In the genomic region with DNA sequence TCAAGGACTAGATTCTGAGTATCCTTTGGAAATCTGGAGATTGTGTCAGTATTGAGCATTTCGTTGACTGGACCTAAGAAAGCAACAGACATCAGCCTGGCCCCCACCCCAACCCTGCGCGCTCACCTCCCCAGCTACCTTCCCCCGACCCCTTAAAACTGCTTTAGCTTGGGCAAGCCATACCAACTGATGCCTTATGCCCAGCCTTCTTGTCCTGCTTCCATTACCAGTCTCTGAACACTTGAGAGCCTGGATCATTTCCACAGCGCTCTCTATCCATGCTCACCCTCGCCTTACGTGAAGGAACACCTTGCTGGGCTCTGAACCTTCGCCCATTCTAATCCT, we compare ENCODE assay signal across 19 mouse cellular contexts.
"Had no signal": no experiment of that assay in that cellular context is flagged by ENCODE, and none has a peak within 500 bp of the region (broad histone marks: within the 10 kb centered on the region; RNA-seq: fewer than 3 reads in every experiment).

No protein-coding gene starts in this region.

- H3K27ac ChIP-seq: heart, embryonic 13.5 days; heart, embryonic 15.5 days; hindbrain, embryonic 13.5 days; hindbrain, embryonic 15.5 days; hindbrain, postnatal 0 days; kidney, embryonic 15.5 days; kidney, postnatal 0 days; layer of hippocampus, adult 2 months; limb, embryonic 15.5 days; liver, embryonic 12.5 days; liver, embryonic 14.5 days had no signal

- H3K9me3 ChIP-seq: heart, embryonic 13.5 days; heart, embryonic 15.5 days; hindbrain, embryonic 13.5 days; hindbrain, embryonic 15.5 days; kidney, embryonic 15.5 days; limb, embryonic 15.5 days; liver, embryonic 12.5 days had no signal

- H3K36me3 ChIP-seq: heart, embryonic 13.5 days; heart, embryonic 15.5 days; hindbrain, embryonic 13.5 days; hindbrain, embryonic 15.5 days; kidney, embryonic 15.5 days; limb, embryonic 15.5 days; liver, embryonic 12.5 days had no signal

- H3K4me3 ChIP-seq: heart, embryonic 13.5 days; heart, embryonic 15.5 days; hindbrain, embryonic 13.5 days; hindbrain, embryonic 15.5 days; kidney, embryonic 15.5 days; layer of hippocampus, adult 2 months; limb, embryonic 15.5 days; liver, embryonic 12.5 days had no signal

- H3K27me3 ChIP-seq: heart, embryonic 13.5 days; heart, embryonic 15.5 days; hindbrain, embryonic 13.5 days; hindbrain, embryonic 15.5 days; kidney, embryonic 15.5 days; limb, embryonic 15.5 days; liver, embryonic 12.5 days had no signal

- H3K4me2 ChIP-seq: heart, embryonic 11.5 days; heart, embryonic 13.5 days; heart, embryonic 15.5 days; hindbrain, embryonic 13.5 days; hindbrain, embryonic 15.5 days; kidney, embryonic 15.5 days; limb, embryonic 15.5 days; liver, embryonic 12.5 days had no signal

- H3K9ac ChIP-seq: forebrain, postnatal 0 days; heart, embryonic 13.5 days; heart, embryonic 15.5 days; hindbrain, embryonic 13.5 days; hindbrain, embryonic 15.5 days; kidney, embryonic 15.5 days; limb, embryonic 15.5 days; liver, embryonic 12.5 days; liver, embryonic 14.5 days had no signal

- DNase-seq: forebrain, postnatal 0 days; gastrocnemius, postnatal 14 days; gastrocnemius, postnatal 36 days; heart, postnatal 14 days; kidney, adult 9 months; kidney, postnatal 14 days had no signal

- ATAC-seq: forebrain, postnatal 0 days; hindbrain, postnatal 0 days; intestine, embryonic 16.5 days; liver, embryonic 12.5 days had no signal
